Mouse (Mus musculus) kidney, adult 11 months (tissue): ENCODE measurements at regions not wholly inside any gene's neighbourhood (a gene's known extent, or its start where the extent isn't known, plus 50 kb on each side); places are given as distances from the start of the nearest gene placed in this dataset.

Experiments used
- DNase-seq: peaks from one replicate; pipeline ENCODE4 v3.0.0; 2022

GRCm38 (mm10) chr1:145620561-145620960, 845.3 kb upstream of the Rgs18 start:
- no peak for DNase-seq

GRCm38 (mm10) chr1:145614326-145614725, 839.1 kb upstream of the Rgs18 start:
- no peak for DNase-seq

- DNase-seq = no peak
These were observed 821.7 kb upstream of the Rgs18 start for GRCm38 (mm10) chr1:145596983-145597382.

GRCm38 (mm10) chr1:145579460-145579859, 804.2 kb upstream of the Rgs18 start:
- DNase-seq = no peak

GRCm38 (mm10) chr1:145570012-145570411, 794.8 kb upstream of the Rgs18 start:
- DNase-seq = peak; percentile 55

DNA sequence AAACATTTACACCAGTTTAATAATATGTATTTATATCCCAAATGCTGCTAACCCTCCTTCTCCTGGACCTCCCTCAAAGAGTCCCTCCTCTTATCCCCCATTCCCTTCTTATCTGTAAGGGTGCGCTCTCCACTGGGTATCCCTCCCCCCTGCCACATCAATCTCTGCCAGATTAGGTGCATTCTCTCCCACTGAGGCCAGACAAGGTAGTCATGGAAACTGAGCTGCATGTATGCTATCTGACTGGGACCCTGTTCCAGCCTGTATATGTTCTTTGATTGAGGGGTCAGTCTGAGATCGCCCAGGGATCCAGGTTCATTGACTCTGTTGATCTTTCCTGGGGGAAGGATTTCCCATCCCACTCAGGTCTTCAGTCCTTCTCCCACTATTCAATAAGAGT, 786.1 kb upstream of the Rgs18 start:
- no peak for DNase-seq
